Mouse (Mus musculus): ENCODE data around the gene Hspb8. TPM values are rescaled to one million over a fixed set of nuclear protein-coding genes. Genes with fewer than 3 reads are reported as not detected.
"Not testable (repeated sequence)": the region's sequence is repeated elsewhere in the genome, so short reads cannot be mapped to it uniquely, and the experiment has no call there.

Gene Hspb8
- total and polyA plus RNA-seq, 3 experiments, result 137 to 190 (median 140) TPM

- peak; percentile 52 for DNase-seq
Observed at GRCm38 (mm10) chr5:116389321-116389720, 33.3 kb downstream of the Hspb8 start.

GRCm38 (mm10) chr5:116387302-116387935 lies 35.2 kb downstream of the Hspb8 start:
- no peak for DNase-seq

- peak; percentile 36 for DNase-seq
Observed at GRCm38 (mm10) chr5:116386020-116386419, 36.6 kb downstream of the Hspb8 start.

- not testable (repeated sequence) for DNase-seq
Observed at GRCm38 (mm10) chr5:116382646-116383045, 40.0 kb downstream of the Hspb8 start.

- peak; percentile 53 for DNase-seq
Observed at GRCm38 (mm10) chr5:116381726-116382125, 40.9 kb downstream of the Hspb8 start.

GRCm38 (mm10) chr5:116381217-116381616 lies 41.4 kb downstream of the Hspb8 start:
- no peak for DNase-seq

- no peak for DNase-seq
Observed at GRCm38 (mm10) chr5:116380384-116380783, 42.3 kb downstream of the Hspb8 start.

- DNase-seq, result no peak
Observed at GRCm38 (mm10) chr5:116378872-116379271, 43.8 kb downstream of the Hspb8 start.

- no peak for DNase-seq
Observed at GRCm38 (mm10) chr5:116367923-116368322, 54.7 kb downstream of the Hspb8 start.

- DNase-seq, result no peak
Observed at GRCm38 (mm10) chr5:116366889-116367682, 55.6 kb downstream of the Hspb8 start.

GRCm38 (mm10) chr5:116361342-116361741 lies 61.3 kb downstream of the Hspb8 start:
- DNase-seq, result no peak

GRCm38 (mm10) chr5:116360751-116361150 lies 61.9 kb downstream of the Hspb8 start:
- DNase-seq, result no peak

Other genes starting within 250 kb of the Hspb8 start
- not detected for gene Ccdc60, start 133.9 kb downstream of the Hspb8 start, total RNA-seq (2021)
- not detected in 2 replicates for gene Ccdc60, start 133.9 kb downstream of the Hspb8 start, polyA plus RNA-seq (2012; rRNA removed)
- gene Srrm4, start 169.0 kb upstream of the Hspb8 start, total RNA-seq (2021), result 1 to 10 TPM; 1.1 to 1.4 TPM
- 1.2 and 1.9 TPM in 2 replicates for gene Srrm4, start 169.0 kb upstream of the Hspb8 start, polyA plus RNA-seq (2012; rRNA removed)

Measured in adrenal gland, adult 2 months (tissue).